Mouse (Mus musculus) cortical plate, adult 2 months (tissue): ENCODE measurements around the gene Heatr5b.

Experiments used
- CTCF ChIP-seq: fragments of 200-500 bp; IDR thresholded peaks from 2 replicates; pipeline ENCODE4 v1.5.1; 2011; ENCODE audit warnings: mild to moderate bottlenecking, control low read depth, low read length; ENCODE audit not compliant: insufficient read depth; ENCODE audit errors: extremely low read depth
- POLR2A ChIP-seq: fragments of 200-500 bp; IDR thresholded peaks from 2 replicates; pipeline ENCODE4 v1.6.1; 2011; ENCODE audit warnings: mild to moderate bottlenecking, low read length, control low read depth; ENCODE audit not compliant: insufficient read depth; ENCODE audit errors: extremely low read depth

DNA sequence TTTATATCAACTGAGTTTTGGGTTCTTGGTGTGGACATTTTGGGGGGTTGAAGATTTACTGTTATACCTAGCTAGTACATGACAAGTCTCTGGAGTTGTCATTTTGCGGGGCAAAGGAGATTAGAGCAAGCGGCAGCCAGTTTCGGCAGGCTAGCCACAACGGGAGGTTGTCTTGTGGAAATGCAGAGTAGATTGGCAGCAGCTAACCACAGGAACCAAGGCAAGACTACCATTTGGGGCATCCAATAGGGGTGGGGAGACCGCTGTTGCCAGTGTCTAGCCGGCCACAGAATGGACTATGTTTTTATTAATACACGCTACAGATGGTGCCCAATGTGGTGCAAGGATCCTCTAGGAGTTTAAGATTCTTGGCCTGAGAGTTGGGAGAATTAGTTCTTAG is 126.7 kb downstream of the Heatr5b start:
- TF ChIP-seq POLR2A (no peak), CTCF (no peak)
